Mouse (Mus musculus) liver, embryonic 11.5 days (tissue): ENCODE results near the gene Pdzrn3. TPM values are rescaled to one million over a fixed set of nuclear protein-coding genes. Genes with fewer than 3 reads are reported as not detected.

ENCODE experiments used
- ATAC-seq: fragments of 200-750 bp; cut with Nextera tagmentation; replicated peaks from 2 replicates; pipeline ENCODE4 v1.8.0; 2017; ENCODE audit warnings: moderate number of reproducible peaks, mild to moderate bottlenecking, moderate TSS enrichment, moderate library complexity; ENCODE audit not compliant: low FRiP score
- DNase-seq: peaks from one replicate; pipeline ENCODE4 v3.0.0-alpha.2; 2017; ENCODE audit warnings: low spot score
- H3K27ac ChIP-seq: fragments of 300-500 bp; sonication (generic); 2 replicates; pipeline ENCODE4 v1.5.1; 2014; ENCODE audit warnings: mild to moderate bottlenecking, low read depth, low read length, control low read depth
- H3K27me3 ChIP-seq: fragments of 300-500 bp; sonication (generic); replicated peaks from 2 replicates; pipeline ENCODE4 v1.6.1; 2014; ENCODE audit warnings: low read length, mixed read lengths; ENCODE audit not compliant: control insufficient read depth, insufficient read depth
- H3K36me3 ChIP-seq: fragments of 300-500 bp; sonication (generic); 2 replicates; pipeline ENCODE4 v1.6.1; 2014; ENCODE audit warnings: mild to moderate bottlenecking, low read length, moderate library complexity, mixed read lengths; ENCODE audit not compliant: control insufficient read depth, insufficient read depth
- H3K4me1 ChIP-seq: fragments of 300-500 bp; sonication (generic); replicated peaks from 2 replicates; pipeline ENCODE4 v1.6.1; 2014; ENCODE audit warnings: low read length, mixed read lengths; ENCODE audit not compliant: control insufficient read depth, insufficient read depth
- H3K4me2 ChIP-seq: fragments of 300-500 bp; sonication (generic); 2 replicates; pipeline ENCODE4 v1.6.1; 2014; ENCODE audit warnings: mild to moderate bottlenecking, control low read depth, moderate library complexity
- H3K4me3 ChIP-seq: fragments of 300-500 bp; sonication (generic); 2 replicates; pipeline ENCODE4 v1.5.1; 2014; ENCODE audit warnings: low read depth, low read length, control low read depth
- H3K9ac ChIP-seq: fragments of 300-500 bp; sonication (generic); 2 replicates; pipeline ENCODE4 v1.6.1; 2014; ENCODE audit warnings: low read depth, low read length, control low read depth
- H3K9me3 ChIP-seq: fragments of 300-500 bp; sonication (generic); 2 replicates; pipeline ENCODE4 v1.6.1; 2016; ENCODE audit warnings: low read length, inconsistent platforms, mixed read lengths; ENCODE audit not compliant: control insufficient read depth
- WGBS: fragments of 180-500 bp; shearing (Covaris S2); extraction: QIAGEN DNeasy Blood & Tissue Kit; methylation state at CpG from one replicate; pipeline ENCODE4 v1.1.7; 2014; 5-methylcytosine and 5-hydroxymethylcytosine counted together
- polyA plus RNA-seq: library from polyadenylated mRNA; unstranded; fragments of >200 nt; fragmentation: Nextera tagmentation; extraction: Ambion mirVana; gene quantifications from 2 replicates; pipeline ENCODE4 v1.2.1, GENCODE M21; 2014

The Pdzrn3 gene
- polyA plus RNA-seq, 1 experiment from 2014 or later = 4.8 TPM

GRCm38 (mm10) chr6:101272256-101272655, 105.4 kb downstream of the Pdzrn3 start:
- peak overlapping the region; percentile 7; the same call in 1 of the 2 replicates for H3K9ac ChIP-seq
- no peaks in the 10 kb centered on the region for H3K27me3 ChIP-seq
- H3K27ac ChIP-seq = peak overlapping the region; percentile 56; the same call in 1 of the 2 replicates
- WGBS = 32% methylated on average over 4 of the region's 4 CpGs
- H3K4me3 ChIP-seq = no peak overlapping the region
- H3K4me1 ChIP-seq = peaks cover 13% of the 10 kb centered on the region
- DNase-seq (no peak), ATAC-seq (no peak; the same call in 1 of the 2 replicates)
- no peaks in the 10 kb centered on the region for H3K36me3 ChIP-seq
- H3K9me3 ChIP-seq = no peaks in the 10 kb centered on the region
- peak overlapping the region; percentile 49 for H3K4me2 ChIP-seq

- Histone ChIP-seq H3K9me3 (no peaks in the 10 kb centered on the region), H3K9ac (peak overlapping the region; percentile 7; the same call in 1 of the 2 replicates), H3K4me3 (no peak overlapping the region), H3K27me3 (no peaks in the 10 kb centered on the region), H3K36me3 (no peaks in the 10 kb centered on the region), H3K4me2 (peak overlapping the region; percentile 49), H3K4me1 (peaks cover 13% of the 10 kb centered on the region), H3K27ac (peak overlapping the region; percentile 56)
- DNase-seq = peak; percentile 41
- whole genome bisulfite sequencing = 25% methylated on average over 15 of the region's 15 CpGs
- peak; percentile 93 for ATAC-seq
These were observed 106.1 kb downstream of the Pdzrn3 start for GRCm38 (mm10) chr6:101271378-101272135.

- no peaks in the 10 kb centered on the region for H3K9me3 ChIP-seq
- no peaks in the 10 kb centered on the region for H3K36me3 ChIP-seq
- H3K9ac ChIP-seq = no peak overlapping the region
- WGBS = 57% methylated on average over 7 of the region's 7 CpGs
- ATAC-seq = no peak
- no peak overlapping the region for H3K27ac ChIP-seq
- no peak overlapping the region for H3K4me3 ChIP-seq
- no peak overlapping the region for H3K4me2 ChIP-seq
- DNase-seq = no peak
- H3K4me1 ChIP-seq = peaks cover 13% of the 10 kb centered on the region
- no peaks in the 10 kb centered on the region for H3K27me3 ChIP-seq
These were observed 107.4 kb downstream of the Pdzrn3 start for GRCm38 (mm10) chr6:101270095-101270826.

- Histone ChIP-seq H3K27me3 (no peaks in the 10 kb centered on the region), H3K9ac (no peak overlapping the region), H3K4me2 (no peak overlapping the region), H3K36me3 (no peaks in the 10 kb centered on the region), H3K27ac (no peak overlapping the region), H3K4me3 (no peak overlapping the region), H3K9me3 (no peaks in the 10 kb centered on the region), H3K4me1 (peaks cover 13% of the 10 kb centered on the region)
- DNase-seq (no peak), ATAC-seq (no peak)
- 63% methylated on average over 10 of the region's 10 CpGs for WGBS
These were observed 108.2 kb downstream of the Pdzrn3 start for GRCm38 (mm10) chr6:101269335-101270094.

- ATAC-seq = no peak
- H3K27ac ChIP-seq = no peak overlapping the region
- no peak for DNase-seq
- H3K9ac ChIP-seq = no peak overlapping the region
- H3K4me1 ChIP-seq = peaks cover 13% of the 10 kb centered on the region
- H3K4me3 ChIP-seq = no peak overlapping the region
- H3K4me2 ChIP-seq = no peak overlapping the region
- H3K36me3 ChIP-seq = no peaks in the 10 kb centered on the region
- 40% methylated on average over 1 of the region's 1 CpGs for WGBS
- H3K27me3 ChIP-seq = no peaks in the 10 kb centered on the region
- no peaks in the 10 kb centered on the region for H3K9me3 ChIP-seq
These were observed 109.4 kb downstream of the Pdzrn3 start for GRCm38 (mm10) chr6:101268266-101268665.

- H3K9me3 ChIP-seq = no peaks in the 10 kb centered on the region
- H3K36me3 ChIP-seq = no peaks in the 10 kb centered on the region
- H3K27me3 ChIP-seq = no peaks in the 10 kb centered on the region
- DNase-seq = no peak
- H3K9ac ChIP-seq = no peak overlapping the region
- no peak; the same call in 1 of the 2 replicates for ATAC-seq
- no peak overlapping the region for H3K27ac ChIP-seq
- H3K4me1 ChIP-seq = peaks cover 13% of the 10 kb centered on the region
- no peak overlapping the region for H3K4me2 ChIP-seq
- no peak overlapping the region for H3K4me3 ChIP-seq
- WGBS = 28% methylated on average over 1 of the region's 1 CpGs
These were observed 110.9 kb downstream of the Pdzrn3 start for GRCm38 (mm10) chr6:101266787-101267186.

- ATAC-seq = no peak
- H3K27me3 ChIP-seq = no peaks in the 10 kb centered on the region
- no peak overlapping the region for H3K4me3 ChIP-seq
- no peaks in the 10 kb centered on the region for H3K9me3 ChIP-seq
- H3K9ac ChIP-seq = no peak overlapping the region
- H3K36me3 ChIP-seq = no peaks in the 10 kb centered on the region
- H3K4me2 ChIP-seq = no peak overlapping the region
- no peak for DNase-seq
- 0 out of 2 replicates have a peak, but pooled peaks cover 2% of the 10 kb centered on the region for H3K4me1 ChIP-seq
- H3K27ac ChIP-seq = no peak overlapping the region
- WGBS = 50% methylated on average over 4 of the region's 4 CpGs
These were observed 114.2 kb downstream of the Pdzrn3 start for GRCm38 (mm10) chr6:101263544-101263943.

- Histone ChIP-seq H3K27ac (no peak overlapping the region), H3K27me3 (no peaks in the 10 kb centered on the region), H3K9ac (no peak overlapping the region), H3K4me2 (no peak overlapping the region), H3K4me1 (no peaks in the 10 kb centered on the region), H3K36me3 (no peaks in the 10 kb centered on the region), H3K9me3 (no peaks in the 10 kb centered on the region), H3K4me3 (no peak overlapping the region)
- ATAC-seq = no peak
- whole genome bisulfite sequencing = 6% methylated on average over 4 of the region's 4 CpGs
- DNase-seq = no peak
These were observed 116.2 kb downstream of the Pdzrn3 start for GRCm38 (mm10) chr6:101261513-101261912.
